Mouse (Mus musculus) G1E (cell line): Measurements from ENCODE around the gene Xylt1.

Source experiments
- CTCF ChIP-seq: IDR thresholded peaks from 2 replicates; pipeline ENCODE4 v1.5.1; 2012; ENCODE audit warnings: low read depth, low read length, inconsistent platforms, mixed read lengths
- GATA1 ChIP-seq: IDR thresholded peaks from 2 replicates; pipeline ENCODE4 v1.6.1; 2012; ENCODE audit warnings: borderline replicate concordance, low read length, inconsistent platforms, mixed read lengths

- TF ChIP-seq CTCF (no peak), GATA1 (no peak)
These were observed 46.8 kb upstream of the Xylt1 start for GRCm38 (mm10) chr7:117333936-117334335.
